Comparison of ENCODE assay signal across 21 mouse cellular contexts in genomic region chr13:112910434-112910833, GRCm38 (mm10). TPM values are rescaled to one million over a fixed set of nuclear protein-coding genes. Genes with fewer than 3 reads are reported as not detected.
A peak's percentile ranks its signal among the peaks of the same experiment; 100 is the strongest.
DNase-seq lines count a peak whose midpoint lies in the region; ATAC-seq lines count a peak whose summit lies in the region.
"Had no signal": no experiment of that assay in that cellular context is flagged by ENCODE, and none has a peak within 500 bp of the region (broad histone marks: within the 10 kb centered on the region; RNA-seq: fewer than 3 reads in every experiment).

No protein-coding gene starts in this region.

- DNase-seq in frontal cortex, postnatal 25 days (ENCODE audit: low spot score in 2 of 2) = no peak
- DNase-seq in liver, embryonic 13.5 days = no peak
- peak; percentile 47 for DNase-seq in brain, adult 2 months (ENCODE audit: low read depth, low spot score)
- peak; percentile 17 for DNase-seq in telencephalon, adult 2 months (ENCODE audit: low read depth, low spot score)
- DNase-seq in gastrocnemius, postnatal 4 days (ENCODE audit: low spot score in 2 of 2) = no peak
- DNase-seq: adrenal gland, adult 8-10 months; adrenal gland, postnatal 14 days; cerebellum, adult 11 months; cerebellum, adult 18-20 months; cerebellum, adult 8-10 months; cerebellum, adult 9-11 months; cerebellum, postnatal 36 days had no signal

- 0 out of 2 replicates have a peak overlapping the region, but pooled peaks have one; percentile 6 for H3K27ac ChIP-seq in liver, embryonic 13.5 days
- no peak overlapping the region for H3K27ac ChIP-seq in liver, embryonic 12.5 days
- H3K27ac ChIP-seq: embryonic facial prominence, embryonic 13.5 days; embryonic facial prominence, embryonic 15.5 days; forebrain, embryonic 13.5 days; forebrain, embryonic 15.5 days had no signal

- no peak overlapping the region for H3K4me3 ChIP-seq in liver, embryonic 13.5 days (replicated peaks)
- no peak overlapping the region for H3K4me3 ChIP-seq in liver, embryonic 12.5 days
- H3K4me3 ChIP-seq: embryonic facial prominence, embryonic 13.5 days; embryonic facial prominence, embryonic 15.5 days; forebrain, embryonic 13.5 days; forebrain, embryonic 15.5 days had no signal

- peaks cover 58% of the 10 kb centered on the region for H3K36me3 ChIP-seq in liver, embryonic 13.5 days
- peaks cover 80% of the 10 kb centered on the region for H3K36me3 ChIP-seq in liver, embryonic 12.5 days

- no peaks in the 10 kb centered on the region for H3K27me3 ChIP-seq in liver, embryonic 13.5 days
- no peaks in the 10 kb centered on the region for H3K27me3 ChIP-seq in liver, embryonic 12.5 days (replicated peaks)
- H3K27me3 ChIP-seq: CH12.LX; embryonic facial prominence, embryonic 13.5 days; embryonic facial prominence, embryonic 15.5 days; forebrain, embryonic 13.5 days; forebrain, embryonic 15.5 days; Patski had no signal

- H3K4me2 ChIP-seq in liver, embryonic 13.5 days = no peak overlapping the region
- no peak overlapping the region for H3K4me2 ChIP-seq in liver, embryonic 12.5 days
- H3K4me2 ChIP-seq: embryonic facial prominence, embryonic 13.5 days; embryonic facial prominence, embryonic 15.5 days; forebrain, embryonic 13.5 days; forebrain, embryonic 15.5 days had no signal

- peak; percentile 89 for ATAC-seq in frontal cortex, adult (ENCODE audit: low TSS enrichment)
- ATAC-seq in liver, embryonic 13.5 days (ENCODE audit: low read depth) = no peak
- no peak for ATAC-seq in liver, embryonic 12.5 days
- ATAC-seq: forebrain, embryonic 15.5 days; Patski had no signal

- 83% methylated on average over 4 of the region's 4 CpGs for WGBS in liver, embryonic 13.5 days (ENCODE audit: insufficient replicate concordance)
- 84% methylated on average over 4 of the region's 4 CpGs for WGBS in liver, embryonic 12.5 days (ENCODE audit: insufficient replicate concordance)

- no peaks in the 10 kb centered on the region for H3K4me1 ChIP-seq in liver, embryonic 13.5 days (replicated peaks)
- H3K4me1 ChIP-seq in liver, embryonic 12.5 days = no peaks in the 10 kb centered on the region
- H3K4me1 ChIP-seq: embryonic facial prominence, embryonic 13.5 days; embryonic facial prominence, embryonic 15.5 days; forebrain, embryonic 13.5 days; forebrain, embryonic 15.5 days had no signal

- no peak overlapping the region for H3K9ac ChIP-seq in liver, embryonic 13.5 days
- H3K9ac ChIP-seq in liver, embryonic 12.5 days = no peak overlapping the region
- H3K9ac ChIP-seq: embryonic facial prominence, embryonic 13.5 days; embryonic facial prominence, embryonic 15.5 days; forebrain, embryonic 13.5 days; forebrain, embryonic 15.5 days had no signal

- no peaks in the 10 kb centered on the region for H3K9me3 ChIP-seq in liver, embryonic 13.5 days (replicated peaks)
- H3K9me3 ChIP-seq in liver, embryonic 12.5 days (replicated peaks) = no peaks in the 10 kb centered on the region
- H3K9me3 ChIP-seq: embryonic facial prominence, embryonic 13.5 days; embryonic facial prominence, embryonic 15.5 days; forebrain, embryonic 13.5 days; forebrain, embryonic 15.5 days; G1E had no signal

RNA-seq across cellular contexts. Expression of gene Mtrex, which starts 16.8 kb away (rescaled TPM):
- 42.2 and 56.3 TPM in 2 replicates for polyA plus RNA-seq in liver, embryonic 13.5 days (2015; fragmentation: Nextera tagmentation; extraction: Ambion mirVana)
- polyA plus RNA-seq in liver, embryonic 12.5 days (2016; fragmentation: Nextera tagmentation; extraction: Ambion mirVana) = 62.8 and 64.8 TPM in 2 replicates
- total RNA-seq in gastrocnemius, postnatal 4 days (2021) = 10 to 100 TPM; 34.0 to 38.8 TPM

RNA-seq across cellular contexts. Expression of gene Dhx29, which starts 16.8 kb away (rescaled TPM):
- 13.2 and 14.4 TPM in 2 replicates for polyA plus RNA-seq in liver, embryonic 13.5 days (2015; fragmentation: Nextera tagmentation; extraction: Ambion mirVana)
- polyA plus RNA-seq in liver, embryonic 12.5 days (2016; fragmentation: Nextera tagmentation; extraction: Ambion mirVana) = 17.8 and 18.3 TPM in 2 replicates
- total RNA-seq in gastrocnemius, postnatal 4 days (2021) = 10 to 100 TPM; 13.8 to 14.8 TPM

Comparison
In these comparisons a context has a peak if more than half of its experiments do, and no peak if none do; other contexts are left out.
1. DNase-seq: peak in brain, adult 2 months (single experiment) and telencephalon, adult 2 months (single experiment); none in frontal cortex, postnatal 25 days (0 of 2), liver, embryonic 13.5 days (single experiment) and gastrocnemius, postnatal 4 days (0 of 2).